Mouse (Mus musculus): ENCODE results near the gene Foxj3. TPM values are rescaled to one million over a fixed set of nuclear protein-coding genes. Genes with fewer than 3 reads are reported as not detected.

Foxj3 gene
- total RNA-seq, 2 experiments from 2014 or later: 45.3 to 52.9 TPM

DNA sequence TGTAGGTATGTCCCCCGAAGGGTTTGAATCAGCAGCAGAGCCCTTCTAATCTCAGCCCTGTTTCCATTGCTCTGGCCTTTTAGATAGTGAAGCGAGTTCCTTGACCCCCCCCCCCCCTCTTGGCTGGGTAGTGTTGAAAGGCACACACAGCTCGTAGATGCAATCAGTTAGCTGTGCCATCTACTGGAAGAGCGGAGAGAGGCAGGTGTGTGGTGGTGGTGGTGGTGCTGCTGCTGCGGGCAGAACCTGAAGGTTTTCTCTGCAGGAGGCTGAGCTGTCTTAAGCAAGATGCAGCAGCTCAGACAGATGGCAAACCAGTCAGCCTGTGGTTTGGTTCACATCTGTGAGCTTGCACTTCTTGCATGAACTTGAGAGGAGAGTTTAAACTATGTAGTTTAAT lies 135.9 kb downstream of the Foxj3 start:
- DNase-seq (ENCODE audit: low spot score in 2 of 2): no peak

Other genes starting within 250 kb of the Foxj3 start
- gene Ybx1, start 242.4 kb upstream of the Foxj3 start, total RNA-seq (2021): 100 to 1,000 TPM; 605 to 611 TPM
- gene Ppih, start 216.5 kb upstream of the Foxj3 start, total RNA-seq (2021): 10 to 100 TPM; 18.0 to 21.9 TPM
- under 1 TPM; 0.44 to 0.61 TPM for gene Ccdc30, start 121.5 kb upstream of the Foxj3 start, total RNA-seq (2021)
- gene Ppcs, start 114.6 kb upstream of the Foxj3 start, total RNA-seq (2021): 1 to 10 TPM; 5.7 to 6.0 TPM
- gene Zmynd12, start 114.2 kb upstream of the Foxj3 start, total RNA-seq (2021): not detected
- 1 to 10 TPM in 1 of 2 experiments, under 1 TPM in 1; 0.59 to 1.2 TPM for gene Rimkla, start 44.4 kb upstream of the Foxj3 start, total RNA-seq (2021)
- 10 to 100 TPM in 1 of 2 experiments, 1 to 10 TPM in 1; 9.4 to 10.5 TPM for gene Frg2f1, start 2.5 kb downstream of the Foxj3 start, total RNA-seq (2021)
- gene Guca2a, start 100.7 kb downstream of the Foxj3 start, total RNA-seq (2021): not detected
- gene Guca2b, start 122.0 kb downstream of the Foxj3 start, total RNA-seq (2021): not detected
- gene Hivep3, start 196.8 kb downstream of the Foxj3 start, total RNA-seq (2021): 1 to 10 TPM; 5.5 to 5.7 TPM